Mouse (Mus musculus) liver, adult 2 months (tissue): ENCODE measurements at regions not wholly inside any gene's neighbourhood (a gene's known extent, or its start where the extent isn't known, plus 50 kb on each side); places are given as distances from the start of the nearest gene placed in this dataset.

Source experiments
- DNase-seq: peaks from one replicate; pipeline ENCODE4 v3.0.0-alpha.2; 2011; ENCODE audit warnings: low read depth, low spot score; ENCODE audit errors: extremely low read depth
- H3K27ac ChIP-seq: fragments of 200-500 bp; replicated peaks from 2 replicates; pipeline ENCODE4 v1.5.1; 2012; ENCODE audit warnings: low read depth, mild to moderate bottlenecking, control low read depth, inconsistent platforms, low read length; ENCODE audit not compliant: insufficient read depth
- H3K27me3 ChIP-seq: fragments of 200-500 bp; 2 replicates; pipeline ENCODE4 v1.6.1; 2012; ENCODE audit warnings: mild to moderate bottlenecking, moderate library complexity, low read length, inconsistent platforms; ENCODE audit not compliant: control insufficient read depth, insufficient read depth
- H3K36me3 ChIP-seq: fragments of 200-500 bp; 2 replicates; pipeline ENCODE4 v1.6.1; 2012; ENCODE audit warnings: low read length, inconsistent platforms; ENCODE audit not compliant: control insufficient read depth, insufficient read depth
- H3K4me1 ChIP-seq: fragments of 200-500 bp; 2 replicates; pipeline ENCODE4 v1.6.1; 2011; ENCODE audit warnings: low read length; ENCODE audit not compliant: control insufficient read depth, insufficient read depth
- H3K4me3 ChIP-seq: fragments of 200-500 bp; 2 replicates; pipeline ENCODE4 v1.5.1; 2011; ENCODE audit warnings: low read depth, mild to moderate bottlenecking, control low read depth, low read length, moderate library complexity; ENCODE audit not compliant: insufficient read depth
- H3K79me2 ChIP-seq: fragments of 200-500 bp; 2 replicates; pipeline ENCODE4 v1.6.1; 2012; ENCODE audit warnings: inconsistent platforms, mild to moderate bottlenecking, low read length, moderate library complexity; ENCODE audit not compliant: control insufficient read depth, insufficient read depth
- H3K9ac ChIP-seq: fragments of 200-500 bp; 2 replicates; pipeline ENCODE4 v1.6.1; 2012; ENCODE audit warnings: low read depth, mild to moderate bottlenecking, control low read depth, inconsistent platforms, low read length
- CTCF ChIP-seq: fragments of 200-500 bp; IDR thresholded peaks from 2 replicates; pipeline ENCODE4 v1.5.1; 2011; ENCODE audit warnings: low read depth, low read length, control low read depth
- POLR2A ChIP-seq: fragments of 200-500 bp; IDR thresholded peaks from 2 replicates; pipeline ENCODE4 v1.6.1; 2011; ENCODE audit warnings: low read length, control low read depth; ENCODE audit not compliant: insufficient read depth; ENCODE audit errors: extremely low read depth
- WGBS: fragments of 180-500 bp; shearing (Covaris S2); methylation state at CpG from one replicate; pipeline ENCODE4 v1.1.7; 2018; 5-methylcytosine and 5-hydroxymethylcytosine counted together

GRCm38 (mm10) chr1:137650629-137651028 is 524.9 kb downstream of the Ptprc start:
- Histone ChIP-seq H3K27me3 (no peaks in the 10 kb centered on the region), H3K27ac (no peak overlapping the region), H3K79me2 (no peaks in the 10 kb centered on the region), H3K9ac (no peak overlapping the region), H3K36me3 (no peaks in the 10 kb centered on the region), H3K4me1 (no peaks in the 10 kb centered on the region), H3K4me3 (no peak overlapping the region)
- TF ChIP-seq CTCF (no peak), POLR2A (no peak)
- WGBS: 54% methylated on average over 3 of the region's 3 CpGs
- DNase-seq: no peak

GRCm38 (mm10) chr1:137650082-137650481 is 525.4 kb downstream of the Ptprc start:
- Histone ChIP-seq H3K79me2 (no peaks in the 10 kb centered on the region), H3K27me3 (no peaks in the 10 kb centered on the region), H3K4me1 (no peaks in the 10 kb centered on the region), H3K27ac (no peak overlapping the region), H3K36me3 (no peaks in the 10 kb centered on the region), H3K4me3 (no peak overlapping the region), H3K9ac (no peak overlapping the region)
- no peak for TF ChIP-seq POLR2A
- TF ChIP-seq CTCF: no peak
- no peak for DNase-seq
- 37% methylated on average over 2 of the region's 2 CpGs for WGBS

GRCm38 (mm10) chr1:137648832-137649231 is 526.7 kb downstream of the Ptprc start:
- TF ChIP-seq POLR2A (no peak), CTCF (no peak)
- Histone ChIP-seq H3K36me3 (no peaks in the 10 kb centered on the region), H3K27ac (no peak overlapping the region), H3K4me3 (no peak overlapping the region), H3K79me2 (no peaks in the 10 kb centered on the region), H3K4me1 (no peaks in the 10 kb centered on the region), H3K9ac (no peak overlapping the region), H3K27me3 (no peaks in the 10 kb centered on the region)
- WGBS: 93% methylated on average over 1 of the region's 1 CpGs
- DNase-seq: no peak

- Histone ChIP-seq H3K4me1 (no peaks in the 10 kb centered on the region), H3K27ac (no peak overlapping the region), H3K27me3 (no peaks in the 10 kb centered on the region), H3K79me2 (no peaks in the 10 kb centered on the region), H3K4me3 (no peak overlapping the region), H3K36me3 (no peaks in the 10 kb centered on the region), H3K9ac (no peak overlapping the region)
- TF ChIP-seq POLR2A (no peak), CTCF (no peak)
- DNase-seq: no peak
- WGBS: 69% methylated on average over 6 of the region's 6 CpGs
Observed at GRCm38 (mm10) chr1:137644601-137645040, 530.9 kb downstream of the Ptprc start.

GRCm38 (mm10) chr1:137643508-137643907 is 532.0 kb downstream of the Ptprc start:
- no peaks in the 10 kb centered on the region for H3K27me3 ChIP-seq
- no peak overlapping the region for H3K9ac ChIP-seq
- no peak overlapping the region for H3K4me3 ChIP-seq
- WGBS: 93% methylated on average over 1 of the region's 1 CpGs
- TF ChIP-seq CTCF (no peak), POLR2A (no peak)
- DNase-seq: no peak
- H3K27ac ChIP-seq: no peak overlapping the region
- no peaks in the 10 kb centered on the region for H3K4me1 ChIP-seq
- H3K79me2 ChIP-seq: no peaks in the 10 kb centered on the region
- H3K36me3 ChIP-seq: no peaks in the 10 kb centered on the region

- H3K27me3 ChIP-seq: no peaks in the 10 kb centered on the region
- no peak overlapping the region for H3K4me3 ChIP-seq
- no peaks in the 10 kb centered on the region for H3K4me1 ChIP-seq
- no peak for DNase-seq
- no peak for TF ChIP-seq CTCF
- no peak overlapping the region for H3K9ac ChIP-seq
- 49% methylated on average over 7 of the region's 7 CpGs for whole genome bisulfite sequencing
- no peak overlapping the region for H3K27ac ChIP-seq
- H3K36me3 ChIP-seq: no peaks in the 10 kb centered on the region
- H3K79me2 ChIP-seq: no peaks in the 10 kb centered on the region
Observed at GRCm38 (mm10) chr1:137640848-137641247, 534.7 kb downstream of the Ptprc start.
